Mouse (Mus musculus) liver, postnatal 0 days (tissue): Measurements from ENCODE around the gene Ccdc138.

Experiments used
- CTCF ChIP-seq: sonication (generic); IDR thresholded peaks from 2 replicates; pipeline ENCODE4 v1.5.1; 2016; ENCODE audit warnings: antibody characterized with exemption, low read depth
- EP300 ChIP-seq: IDR thresholded peaks from 2 replicates; pipeline ENCODE4 v1.6.1; 2016; ENCODE audit warnings: antibody characterized with exemption, low read depth, mild to moderate bottlenecking

- TF ChIP-seq EP300 (peak; percentile 93), CTCF (no peak)
These were observed 45.6 kb upstream of the Ccdc138 start for GRCm38 (mm10) chr10:58452185-58452584.
